Comparison of ENCODE assay signal across 8 mouse cellular contexts in the genomic region with DNA sequence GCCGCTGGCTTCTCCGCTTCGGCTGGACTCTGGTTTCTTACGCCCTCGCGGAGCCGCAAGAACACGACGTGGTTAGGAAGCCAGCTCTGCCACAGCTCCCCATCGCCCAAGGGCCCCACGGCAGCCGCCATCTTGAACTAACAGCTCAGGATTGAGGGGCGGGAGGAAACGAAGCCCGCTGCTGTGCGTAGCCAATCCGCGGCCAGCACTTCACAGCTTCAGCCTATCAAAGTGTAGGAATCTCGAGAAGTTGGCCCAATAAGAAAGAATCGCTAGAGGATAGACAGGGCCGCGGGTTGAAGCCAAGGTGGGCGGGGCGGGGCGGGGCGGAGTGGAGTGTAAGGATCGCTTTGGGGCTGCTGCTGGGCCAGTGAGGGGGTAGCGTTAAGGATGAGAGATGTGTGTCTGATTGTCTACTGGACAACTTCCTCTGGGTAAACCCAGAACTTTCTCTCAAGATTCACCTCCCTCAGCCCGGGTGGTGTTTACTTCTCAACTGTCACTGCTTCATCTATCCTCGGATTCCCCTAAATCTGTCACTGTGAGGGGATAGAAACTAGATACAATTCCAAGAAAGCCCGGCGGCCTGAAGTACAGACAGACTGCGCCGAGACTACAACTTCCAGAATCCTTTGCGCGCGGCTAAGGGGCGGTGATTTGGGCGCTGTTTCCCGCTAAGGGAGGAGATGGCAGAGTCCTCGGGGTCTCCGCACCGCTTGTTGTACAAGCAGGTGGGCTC. TPM values are rescaled to one million over a fixed set of nuclear protein-coding genes. Genes with fewer than 3 reads are reported as not detected.
DNase-seq lines count a peak whose midpoint lies in the region; ATAC-seq and TF ChIP-seq lines count a peak whose summit lies in the region.

A gene (minus strand): TSS at position 153 of the 739 bp plus-strand sequence.
A gene (plus strand): TSS at position 393 of the 739 bp plus-strand sequence.

- whole genome bisulfite sequencing in hindbrain, postnatal 0 days, result under 1% methylated on average over 43 of the region's 43 CpGs

- H3K36me3 ChIP-seq in hindbrain, postnatal 0 days (ENCODE audit: insufficient read depth, low read length), result peaks cover 30% of the 10 kb centered on the region

- intact Hi-C loops in gastrocnemius, adult 2 months (cut with DNase I), result no loop called here
- intact Hi-C loops in left cerebral cortex, adult 2 months (cut with DNase I), result no loop called here

- TF ChIP-seq CTCF in gastrocnemius, adult 2 months (IDR thresholded peaks at IDR 0.05), result no peak
- no peak for TF ChIP-seq CTCF in hindbrain, postnatal 0 days (IDR thresholded peaks at IDR 0.05; ENCODE audit: low read depth)
- no peak for TF ChIP-seq CTCF in left cerebral cortex, adult 2 months (IDR thresholded peaks at IDR 0.05)

- H3K9ac ChIP-seq in hindbrain, postnatal 0 days (replicated peaks; ENCODE audit: low read length), result peak within 1 kb of the TSS; percentile 87

- no peaks in the 10 kb centered on the region for H3K27me3 ChIP-seq in hindbrain, postnatal 0 days (ENCODE audit: insufficient read depth, low read length)

- DNase-seq in ZHBTc4 (ENCODE audit: low read depth, low spot score), result peak; percentile 98
- peak; percentile 94 for DNase-seq in gastrocnemius, adult 2 months
- DNase-seq in hindbrain, postnatal 0 days (ENCODE audit: low spot score), result peak; percentile 97
- DNase-seq in left cerebral cortex, adult 2 months (ENCODE audit: extremely low spot score in 1 of 2, low spot score in 2 of 2), result peak; percentile 90 to 92
- peak; percentile 95 to 96 for DNase-seq in right cerebral cortex, adult 2 months (ENCODE audit: low spot score in 2 of 2)
- peak; percentile 92 for DNase-seq in urinary bladder, postnatal 14 days (ENCODE audit: low spot score)

- ATAC-seq in common myeloid progenitor, adult 5-6 weeks (replicated peaks; ENCODE audit: low read depth, poor library complexity, severe bottlenecking), result peak; percentile 82
- ATAC-seq in hindbrain, postnatal 0 days, result peak; percentile 99
- peak; percentile 91 for ATAC-seq in megakaryocyte, adult 5-6 weeks (ENCODE audit: poor library complexity, severe bottlenecking)

- no peaks in the 10 kb centered on the region for H3K9me3 ChIP-seq in hindbrain, postnatal 0 days (ENCODE audit: low read length)

- H3K4me3 ChIP-seq in gastrocnemius, adult 2 months, result peak within 1 kb of the TSS; percentile 79
- H3K4me3 ChIP-seq in hindbrain, postnatal 0 days (ENCODE audit: low read length), result peak within 1 kb of the TSS; percentile 95
- H3K4me3 ChIP-seq in left cerebral cortex, adult 2 months, result peak within 1 kb of the TSS; percentile 90

- peaks cover 8% of the 10 kb centered on the region; the same call in 1 of the 2 replicates for H3K4me1 ChIP-seq in hindbrain, postnatal 0 days (ENCODE audit: insufficient read depth, low read length)

- H3K27ac ChIP-seq in gastrocnemius, adult 2 months, result peak within 1 kb of the TSS; percentile 94
- peak within 1 kb of the TSS; percentile 92 for H3K27ac ChIP-seq in hindbrain, postnatal 0 days
- peak within 1 kb of the TSS; percentile 96 for H3K27ac ChIP-seq in left cerebral cortex, adult 2 months

- peak within 1 kb of the TSS; percentile 92 for H3K4me2 ChIP-seq in hindbrain, postnatal 0 days (ENCODE audit: low read depth, low read length)

RNA-seq across cellular contexts. Expression of the first gene that starts in this region (rescaled TPM):
- total RNA-seq in common myeloid progenitor, adult 5-6 weeks (2017), result 142 and 213 TPM in 2 replicates
- 10 to 100 TPM; 30.4 to 34.9 TPM for total RNA-seq in gastrocnemius, adult 2 months (2021)
- 63.9 and 64.0 TPM in 2 replicates for total RNA-seq in hindbrain, postnatal 0 days (2014; rRNA removed)
- polyA plus RNA-seq in hindbrain, postnatal 0 days (2015; fragmentation: Nextera tagmentation; extraction: Ambion mirVana), result 97.0 and 99.8 TPM in 2 replicates
- 10 to 100 TPM; 53.2 to 55.8 TPM for total RNA-seq in left cerebral cortex, adult 2 months (2021)
- total RNA-seq in megakaryocyte, adult 5-6 weeks (2015), result 102 and 116 TPM in 2 replicates
- total RNA-seq in megakaryocyte, adult 5-6 weeks (2017), result 108 and 110 TPM in 2 replicates

RNA-seq across cellular contexts. Expression of the second gene that starts in this region (rescaled TPM):
- total RNA-seq in common myeloid progenitor, adult 5-6 weeks (2017), result 35.1 and 40.1 TPM in 2 replicates
- 10 to 100 TPM; 12.2 to 13.9 TPM for total RNA-seq in gastrocnemius, adult 2 months (2021)
- total RNA-seq in hindbrain, postnatal 0 days (2014; rRNA removed), result 17.7 and 47.2 TPM in 2 replicates
- polyA plus RNA-seq in hindbrain, postnatal 0 days (2015; fragmentation: Nextera tagmentation; extraction: Ambion mirVana), result 65.8 and 66.7 TPM in 2 replicates
- 10 to 100 TPM; 34.0 to 40.5 TPM for total RNA-seq in left cerebral cortex, adult 2 months (2021)
- total RNA-seq in megakaryocyte, adult 5-6 weeks (2015), result 38.4 and 58.3 TPM in 2 replicates
- total RNA-seq in megakaryocyte, adult 5-6 weeks (2017), result 14.7 and 19.2 TPM in 2 replicates

Comparison
In these comparisons a context has a peak if more than half of its experiments do, and no peak if none do; other contexts are left out.
1. Peak in every context shown above with its lines: DNase-seq, ATAC-seq, H3K4me3 ChIP-seq and H3K27ac ChIP-seq.